Mouse (Mus musculus) left cerebral cortex, postnatal 14 days (tissue): ENCODE results near the gene F8a. TPM values are rescaled to one million over a fixed set of nuclear protein-coding genes. Genes with fewer than 3 reads are reported as not detected.
A peak's percentile ranks its signal among the peaks of the same experiment; 100 is the strongest.
"Not testable (repeated sequence)": the region's sequence is repeated elsewhere in the genome, so short reads cannot be mapped to it uniquely, and the experiment has no call there.

Experiments used
- DNase-seq, 2 experiments: peaks; one replicate each; pipeline ENCODE4 v3.0.0; 2021 to 2022; ENCODE audit warnings: low spot score in 2 of 2, mixed read lengths in 1 of 2
- intact Hi-C: fragments of 180-260 bp; cut with DNase I; formaldehyde crosslinking; loops from one replicate; pipeline ENCODE4 v1.15.1; 2025
- long read RNA-seq, 2 experiments: library from polyadenylated mRNA; stranded (forward); transcript quantifications; one replicate each; pipeline ENCODE4 v2.0.0; 2021
- total RNA-seq, 2 experiments: library from RNA; stranded (reverse); gene quantifications; 2 replicates each; pipeline ENCODE4 v1.2.3; 2021

Gene F8a
- 10 to 100 TPM; 14.6 to 14.7 TPM for total RNA-seq
- long read RNA-seq, experiment 1, transcript F8a-201 (1 exons, 2,505 nt): major isoform, 45 of 45 reads
- long read RNA-seq, experiment 1, partial matches to known transcripts: 0 of 45 reads
- long read RNA-seq, experiment 1, other reads (novel, unspliced or antisense): 0 of 45 reads
- long read RNA-seq, experiment 2, transcript F8a-201 (1 exons, 2,505 nt): major isoform, 32 of 32 reads
- long read RNA-seq, experiment 2, partial matches to known transcripts: 0 of 32 reads
- long read RNA-seq, experiment 2, other reads (novel, unspliced or antisense): 0 of 32 reads

DNA sequence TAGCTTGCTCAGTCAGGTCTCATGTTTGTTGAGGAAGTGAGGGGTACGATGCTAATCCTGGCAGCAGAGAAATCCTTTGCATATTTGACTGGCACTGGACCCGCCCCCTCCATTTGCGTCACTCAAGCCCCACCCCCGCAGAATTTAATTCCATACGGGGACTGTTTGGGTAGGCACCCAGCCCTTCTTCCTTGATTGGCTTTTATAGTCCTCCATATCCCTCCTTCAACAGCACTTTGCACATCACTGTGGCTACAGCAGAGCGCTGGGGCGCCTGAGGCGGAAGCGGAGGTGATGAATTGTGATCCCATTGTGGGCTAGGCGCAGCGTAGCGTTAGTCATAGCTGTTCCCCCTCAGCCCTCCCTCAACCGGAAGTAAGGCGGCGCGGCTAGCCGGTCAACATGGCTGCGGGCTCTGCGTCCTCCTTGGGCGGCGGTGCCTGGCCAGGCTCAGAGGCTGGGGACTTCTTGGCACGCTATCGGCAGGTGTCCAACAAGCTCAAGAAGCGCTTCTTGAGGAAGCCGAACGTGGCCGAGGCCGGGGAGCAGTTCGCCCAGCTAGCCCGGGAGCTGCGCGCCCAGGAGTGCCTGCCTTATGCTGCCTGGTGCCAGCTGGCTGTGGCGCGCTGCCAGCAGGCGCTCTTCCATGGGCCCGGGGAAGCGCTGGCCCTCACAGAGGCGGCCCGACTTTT, at the start of gene F8a:
Gene F8a (plus strand): TSS at position 378 of the 692 bp plus-strand sequence.
- intact Hi-C loops: loop anchor here (2.0 to 10.0 kb wide), 2 partner anchors 115 to 163 kb away; partner anchors contain the start of genes Pnma3 and Zfp275
- peak; percentile 73 to 79 for DNase-seq

DNA sequence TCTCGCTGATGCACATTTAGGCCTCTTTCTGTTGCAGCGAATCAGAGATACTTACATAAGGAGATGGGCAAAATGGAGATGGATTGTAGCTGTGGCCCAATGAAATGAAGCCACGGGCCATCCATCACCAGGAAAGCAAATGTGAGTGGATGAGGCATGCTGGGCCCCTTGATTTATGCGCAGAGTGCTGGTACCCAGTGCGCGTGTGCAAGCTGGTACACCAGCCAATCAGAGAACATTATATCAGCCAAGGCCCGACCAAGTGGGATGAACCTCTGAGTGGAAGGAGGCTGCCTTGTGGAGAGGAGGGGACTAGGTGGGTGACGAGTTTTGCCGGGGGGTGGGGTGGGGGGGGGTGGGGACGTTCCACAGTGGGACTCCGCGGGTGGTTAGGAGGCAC, 36.2 kb upstream of the F8a start, which contains the start of gene Xlr3b:
Gene Xlr3b (plus strand): TSS at position 274 of the 400 bp plus-strand sequence.
- intact Hi-C loops: not testable (repeated sequence)
- peak in 1 of 2 experiments; percentile 3 for DNase-seq

DNA sequence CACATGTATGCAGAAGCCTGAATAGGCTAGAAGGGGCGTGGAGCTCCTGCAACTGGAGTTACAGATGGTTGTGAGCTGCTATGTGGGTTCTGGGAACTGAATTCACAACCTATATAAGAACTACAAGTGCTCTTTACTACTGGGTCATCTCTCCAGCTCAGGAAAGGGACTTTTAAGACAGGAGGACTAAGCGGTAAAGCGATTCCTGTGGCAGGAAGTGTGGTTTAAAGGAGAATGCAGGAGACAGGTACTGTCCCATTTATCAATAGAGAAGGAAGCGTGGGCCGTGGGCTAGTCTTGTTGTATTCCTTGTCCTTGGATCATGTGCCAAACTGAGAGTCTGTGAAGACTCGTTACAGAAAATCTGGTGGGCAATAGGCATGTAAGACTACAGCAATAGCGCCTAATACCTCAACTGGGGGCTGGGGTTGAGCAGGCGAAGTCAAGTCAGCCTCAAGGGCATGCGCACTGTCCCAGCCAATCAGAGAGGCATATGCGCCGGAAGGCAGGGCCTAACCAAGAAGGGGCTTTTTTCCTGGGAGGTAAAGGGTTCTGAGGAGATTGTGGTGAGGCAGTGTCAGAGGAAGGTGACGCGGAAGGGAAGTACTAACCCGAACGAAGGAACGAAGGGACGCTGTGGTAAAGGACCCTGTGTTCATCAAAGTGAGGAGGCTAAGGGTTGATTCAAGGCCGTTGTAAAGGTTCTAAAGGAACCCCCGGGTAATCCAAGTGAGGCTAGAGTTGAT, 14.1 kb upstream of the F8a start, which contains the start of gene Xlr4b:
Gene Xlr4b (plus strand): TSS at position 515 of the 746 bp plus-strand sequence.
- DNase-seq, intact Hi-C loops: not testable (repeated sequence)

DNA sequence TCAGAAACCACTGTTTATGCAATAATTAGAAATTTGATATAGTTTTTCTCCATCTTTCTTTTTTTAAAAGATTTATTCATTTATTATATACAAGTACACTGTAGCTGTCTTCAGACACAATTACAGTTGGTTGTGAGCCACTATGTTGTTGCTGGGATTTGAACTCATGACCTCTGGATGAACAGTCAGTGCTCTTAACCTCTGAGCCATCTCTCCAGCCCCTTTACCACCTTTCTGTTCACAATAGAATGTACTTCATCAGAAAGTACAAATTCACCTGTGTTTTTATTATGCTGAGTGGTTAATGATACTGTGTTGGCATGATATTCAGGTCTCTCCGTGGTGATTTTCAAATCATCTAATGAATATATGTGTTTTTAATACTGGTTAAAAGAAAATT, 2.7 kb upstream of the F8a start:
- no peak for DNase-seq
- intact Hi-C loops: loop anchor here (10.0 kb wide), 1 partner anchor 161 kb away; the partner anchor contains the start of gene Pnma3

DNA sequence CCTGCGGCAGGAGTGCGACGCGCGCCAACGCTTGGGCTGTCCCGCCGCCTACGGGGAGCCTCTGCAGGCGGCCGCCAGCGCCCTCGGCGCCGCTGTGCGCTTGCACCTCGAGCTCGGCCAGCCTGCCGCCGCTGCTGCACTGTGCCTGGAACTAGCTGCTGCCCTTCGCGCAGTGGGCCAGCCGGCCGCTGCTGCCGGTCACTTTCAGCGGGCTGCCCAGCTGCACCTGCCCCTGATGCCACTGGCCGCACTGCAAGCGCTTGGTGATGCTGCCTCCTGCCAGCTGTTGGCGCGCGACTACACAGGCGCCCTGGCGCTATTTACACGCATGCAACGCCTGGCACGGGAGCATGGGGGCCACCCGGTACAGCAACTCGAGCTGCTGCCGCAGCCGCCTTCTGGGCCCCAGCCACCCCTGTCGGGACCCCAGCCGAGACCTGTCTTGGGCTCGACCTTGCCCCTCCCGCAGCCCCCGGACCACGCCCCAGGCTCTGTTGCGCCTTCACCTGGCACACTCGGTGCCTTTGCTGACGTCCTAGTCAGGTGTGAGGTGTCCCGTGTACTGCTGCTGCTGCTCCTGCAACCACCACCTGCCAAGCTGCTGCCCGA, 619 bp downstream of the F8a start:
- intact Hi-C loops: loop anchor here (2.0 to 10.0 kb wide), 2 partner anchors 114 to 164 kb away; partner anchors contain the start of genes Pnma3 and Zfp275

DNA sequence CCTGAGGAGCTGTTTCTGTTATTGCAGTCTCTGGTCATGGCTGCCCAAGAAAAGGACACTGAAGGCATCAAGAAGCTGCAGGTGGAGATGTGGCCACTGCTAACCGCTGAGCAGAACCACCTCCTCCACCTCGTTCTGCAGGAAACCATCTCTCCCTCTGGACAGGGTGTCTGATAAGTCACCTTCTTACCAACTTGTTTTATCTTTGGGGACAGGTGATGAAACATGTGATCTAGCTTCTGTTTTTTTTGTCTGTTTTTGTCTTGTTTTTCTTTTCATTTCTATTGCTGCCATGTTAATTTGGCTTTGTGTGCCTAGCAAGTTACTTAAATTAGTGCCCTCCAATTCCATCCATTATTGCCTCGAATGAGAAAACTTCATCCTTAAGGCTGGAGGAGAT, 1.2 kb downstream of the F8a start:
- intact Hi-C loops: loop anchor here (2.0 to 10.0 kb wide), 2 partner anchors 114 to 164 kb away; partner anchors contain the start of genes Pnma3 and Zfp275
- no peak for DNase-seq

More for the DNA sequence above, 619 bp downstream of the F8a start:
- DNase-seq: peak; percentile 39 to 48

DNA sequence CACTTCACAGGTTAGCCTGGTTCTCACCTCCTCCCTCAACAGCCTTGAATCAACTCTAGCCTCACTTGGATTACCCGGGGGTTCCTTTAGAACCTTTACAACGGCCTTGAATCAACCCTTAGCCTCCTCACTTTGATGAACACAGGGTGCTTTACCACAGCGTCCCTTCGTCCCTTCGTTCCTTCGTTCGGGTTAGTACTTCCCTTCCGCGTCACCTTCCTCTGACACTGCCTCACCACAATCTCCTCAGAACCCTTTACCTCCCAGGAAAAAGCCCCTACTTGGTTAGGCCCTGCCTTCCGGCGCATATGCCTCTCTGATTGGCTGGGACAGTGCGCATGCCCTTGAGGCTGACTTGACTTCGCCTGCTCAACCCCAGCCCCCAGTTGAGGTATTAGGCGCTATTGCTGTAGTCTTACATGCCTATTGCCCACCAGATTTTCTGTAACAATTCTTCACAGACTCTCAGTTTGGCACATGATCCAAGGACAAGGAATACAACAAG, 14.8 kb downstream of the F8a start, which contains the start of gene Xlr4c:
Gene Xlr4c (minus strand): TSS at position 310 of the 505 bp plus-strand sequence.
- DNase-seq, intact Hi-C loops: not testable (repeated sequence)

DNA sequence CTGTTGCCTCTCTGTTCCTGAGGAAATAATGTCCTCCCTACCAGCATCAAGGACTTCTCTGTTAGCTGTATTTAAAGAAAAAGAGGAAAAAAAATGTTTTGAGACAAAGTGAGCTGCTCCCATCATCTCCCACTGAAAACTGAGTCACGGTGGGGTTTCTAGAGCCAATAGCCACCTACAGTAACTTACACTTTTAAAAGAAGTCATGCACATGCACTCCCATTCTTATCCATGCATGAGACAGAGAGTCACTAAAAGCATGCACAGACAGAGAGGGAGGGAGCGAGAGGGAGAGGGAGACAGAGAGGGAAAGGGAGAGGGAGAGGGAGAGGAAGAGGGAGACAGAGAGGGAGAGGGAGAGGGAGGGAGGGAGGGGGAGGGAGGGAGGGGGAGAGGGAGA, 34.3 kb downstream of the F8a start:
- DNase-seq, intact Hi-C loops: not testable (repeated sequence)

DNA sequence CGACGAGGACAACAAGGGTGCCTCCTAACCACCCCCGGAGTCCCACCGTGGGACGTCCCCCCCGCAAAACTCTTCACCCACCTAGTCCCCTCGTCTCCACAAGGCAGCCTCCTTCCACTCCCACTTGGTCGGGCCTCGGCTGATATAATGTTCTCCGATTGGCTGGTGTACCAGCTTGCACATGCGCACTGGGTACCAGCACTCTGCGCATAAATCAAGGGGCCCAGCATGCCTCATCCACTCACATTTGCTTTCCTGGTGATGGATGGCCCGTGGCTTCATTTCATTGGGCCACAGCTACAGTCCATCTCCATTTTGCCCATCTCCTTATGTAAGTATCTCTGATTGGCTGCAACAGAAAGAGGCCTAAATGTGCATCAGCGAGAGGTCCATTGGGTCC, 37.2 kb downstream of the F8a start, which contains the start of gene Xlr3c:
Gene Xlr3c (minus strand): TSS at position 121 of the 400 bp plus-strand sequence.
- DNase-seq, intact Hi-C loops: not testable (repeated sequence)

Other genes with a start within 250 kb of the F8a start
- under 1 TPM; 0.57 TPM for gene Zfp185, start 241.0 kb upstream of the F8a start, total RNA-seq
- gene Pnma5, start 191.2 kb upstream of the F8a start, total RNA-seq: under 1 TPM; 0.44 to 0.51 TPM
- gene Pnma3, start 163.5 kb upstream of the F8a start, total RNA-seq: 10 to 100 TPM; 18.1 to 19.6 TPM
- gene Xlr4a, start 145.8 kb upstream of the F8a start, total RNA-seq: 1 to 10 TPM in 1 of 2 experiments, under 1 TPM in 1; 0.80 to 1.2 TPM
- gene Xlr3a, start 131.2 kb upstream of the F8a start, total RNA-seq: 1 to 10 TPM in 1 of 2 experiments, not detected in 1; 1.1 TPM
- gene Gm14685, start 111.2 kb upstream of the F8a start, total RNA-seq: 1 to 10 TPM; 1.8 to 1.9 TPM
- not detected for gene Xlr5b, start 79.5 kb upstream of the F8a start, total RNA-seq
- gene DXBay18, start 78.8 kb upstream of the F8a start, total RNA-seq: 1 to 10 TPM in 1 of 2 experiments, under 1 TPM in 1; 0.93 to 1.1 TPM
- gene Spin2d, start 51.3 kb upstream of the F8a start, total RNA-seq: not detected
- 10 to 100 TPM in 1 of 2 experiments, 1 to 10 TPM in 1; 4.3 to 11.2 TPM for gene Xlr3b, start 36.1 kb upstream of the F8a start, total RNA-seq
- gene Xlr4b, start 14.0 kb upstream of the F8a start, total RNA-seq: 1 to 10 TPM in 1 of 2 experiments, not detected in 1; 1.5 TPM
- gene Xlr4c, start 14.8 kb downstream of the F8a start, total RNA-seq: not detected
- gene Xlr3c, start 37.1 kb downstream of the F8a start, total RNA-seq: not detected
- not detected for gene Xlr5a, start 64.7 kb downstream of the F8a start, total RNA-seq
- not detected for gene Xlr5c, start 64.7 kb downstream of the F8a start, total RNA-seq
- gene Gm45015, start 108.5 kb downstream of the F8a start, total RNA-seq: not detected
- 10 to 100 TPM; 16.2 to 17.9 TPM for gene Zfp275, start 114.3 kb downstream of the F8a start, total RNA-seq
- under 1 TPM; 0.15 TPM for gene Gm18336, start 170.4 kb downstream of the F8a start, total RNA-seq
- 1 to 10 TPM; 1.5 to 2.1 TPM for gene Zfp92, start 182.8 kb downstream of the F8a start, total RNA-seq
- gene Trex2, start 207.1 kb downstream of the F8a start, total RNA-seq: not detected
- gene Haus7, start 230.8 kb downstream of the F8a start, total RNA-seq: 1 to 10 TPM; 8.6 TPM